Mouse (Mus musculus) MEL (cell line): ENCODE data around the gene Trio. TPM values are rescaled to one million over a fixed set of nuclear protein-coding genes. Genes with fewer than 3 reads are reported as not detected.
"Not testable (repeated sequence)": the region's sequence is repeated elsewhere in the genome, so short reads cannot be mapped to it uniquely, and the experiment has no call there.

Source experiments
- DNase-seq: peaks from one replicate; pipeline ENCODE4 v3.0.0; 2011; ENCODE audit warnings: low read depth, low spot score
- H3K27ac ChIP-seq: 2 replicates; pipeline ENCODE4 v1.5.1; 2012; ENCODE audit warnings: low read depth, mild to moderate bottlenecking, control low read depth, low read length, moderate library complexity; ENCODE audit not compliant: control insufficient read depth
- H3K27me3 ChIP-seq, 2 experiments: fragments of 150-350 bp in 1 of 2; sonication (generic) in 1 of 2; 2 replicates each; pipeline ENCODE4 v1.6.1; 2012; ENCODE audit warnings: low read length in 2 of 2, mild to moderate bottlenecking in 2 of 2, improper control_type of control experiment in 1 of 2, moderate library complexity in 1 of 2; ENCODE audit not compliant: insufficient read depth in 2 of 2, control insufficient read depth in 1 of 2
- H3K36me3 ChIP-seq, 2 experiments: 2 replicates each; pipeline ENCODE4 v1.6.1; 2012 to 2014; ENCODE audit warnings: low read length in 2 of 2, improper control_type of control experiment in 1 of 2, inconsistent platforms in 1 of 2, mild to moderate bottlenecking in 1 of 2; ENCODE audit not compliant: insufficient read depth in 2 of 2, control insufficient read depth in 1 of 2
- H3K4me1 ChIP-seq, 2 experiments: fragments of 150-350 bp in 1 of 2; sonication (generic) in 1 of 2; 2 replicates each; pipeline ENCODE4 v1.6.1; 2012; ENCODE audit warnings: low read length in 2 of 2, improper control_type of control experiment in 1 of 2, mild to moderate bottlenecking in 1 of 2; ENCODE audit not compliant: insufficient read depth in 2 of 2, control insufficient read depth in 1 of 2
- H3K4me3 ChIP-seq, 2 experiments: fragments of 150-350 bp in 1 of 2; sonication (generic) in 1 of 2; 2 replicates each; pipeline ENCODE4 v1.5.1; 2012; ENCODE audit warnings: low read depth in 2 of 2, low read length in 2 of 2, mild to moderate bottlenecking in 2 of 2, moderate library complexity in 2 of 2, control low read depth in 1 of 2, improper control_type of control experiment in 1 of 2; ENCODE audit not compliant: control insufficient read depth in 1 of 2, insufficient read depth in 1 of 2
- H3K79me2 ChIP-seq: 2 replicates; pipeline ENCODE4 v1.6.1; 2012; ENCODE audit warnings: mild to moderate bottlenecking, low read length, moderate library complexity; ENCODE audit not compliant: control insufficient read depth, poor library complexity, insufficient read depth
- H3K9ac ChIP-seq: 2 replicates; pipeline ENCODE4 v1.6.1; 2012; ENCODE audit warnings: low read depth, mild to moderate bottlenecking, control low read depth, low read length, moderate library complexity; ENCODE audit not compliant: control insufficient read depth, poor library complexity, severe bottlenecking
- H3K9me3 ChIP-seq: fragments of 150-350 bp; sonication (generic); replicated peaks from 2 replicates; pipeline ENCODE4 v1.6.1; 2012; ENCODE audit warnings: mild to moderate bottlenecking, low read length, improper control_type of control experiment, moderate library complexity; ENCODE audit not compliant: insufficient read depth
- CHD2 ChIP-seq: IDR thresholded peaks from 2 replicates; pipeline ENCODE4 v1.6.1; 2011; ENCODE audit warnings: low read length, improper control_type of control experiment
- CTCF ChIP-seq, 3 experiments: IDR thresholded peaks in 2 of 3; conservative IDR thresholded peaks in 1 of 3; 2 replicates each; pipeline ENCODE4 v1.5.1; 2011 to 2012; ENCODE audit warnings: low read length in 3 of 3, low read depth in 2 of 3, mild to moderate bottlenecking in 2 of 3, improper control_type of control experiment in 1 of 3, inconsistent platforms in 1 of 3, mixed read lengths in 1 of 3, moderate library complexity in 1 of 3; ENCODE audit not compliant: control insufficient read depth in 1 of 3, insufficient read depth in 1 of 3, poor library complexity in 1 of 3, severe bottlenecking in 1 of 3
- E2F4 ChIP-seq: IDR thresholded peaks from 2 replicates; pipeline ENCODE4 v1.6.1; 2011; ENCODE audit warnings: low read depth, low read length, improper control_type of control experiment, borderline replicate concordance
- ETS1 ChIP-seq: IDR thresholded peaks from 2 replicates; pipeline ENCODE4 v1.6.1; 2012; ENCODE audit warnings: low read depth, mild to moderate bottlenecking, inconsistent platforms, low read length, improper control_type of control experiment, moderate library complexity
- GATA1 ChIP-seq: IDR thresholded peaks from 2 replicates; pipeline ENCODE4 v1.6.1; 2011; ENCODE audit warnings: low read depth, low read length, improper control_type of control experiment
- KAT2A ChIP-seq: conservative IDR thresholded peaks from 2 replicates; pipeline ENCODE4 v1.6.1; 2012; ENCODE audit warnings: low read depth, low read length, improper control_type of control experiment, inconsistent platforms
- MAX ChIP-seq: IDR thresholded peaks from 2 replicates; pipeline ENCODE4 v1.6.1; 2011; ENCODE audit warnings: low read length, improper control_type of control experiment
- MAZ ChIP-seq: IDR thresholded peaks from 2 replicates; pipeline ENCODE4 v1.6.1; 2012; ENCODE audit warnings: low read depth, mild to moderate bottlenecking, inconsistent platforms, low read length, improper control_type of control experiment
- MXI1 ChIP-seq: IDR thresholded peaks from 2 replicates; pipeline ENCODE4 v1.6.1; 2011; ENCODE audit warnings: mild to moderate bottlenecking, low read depth, low read length, improper control_type of control experiment
- MYB ChIP-seq: IDR thresholded peaks from 2 replicates; pipeline ENCODE4 v1.6.1; 2011; ENCODE audit warnings: mild to moderate bottlenecking, low read depth, low read length, improper control_type of control experiment
- MYC ChIP-seq: IDR thresholded peaks from 2 replicates; pipeline ENCODE4 v1.6.1; 2011; ENCODE audit warnings: low read depth, mild to moderate bottlenecking, low read length, improper control_type of control experiment, moderate library complexity
- NELFE ChIP-seq: IDR thresholded peaks from 2 replicates; pipeline ENCODE4 v1.6.1; 2011; ENCODE audit warnings: low read depth, low read length, improper control_type of control experiment
- POLR2AphosphoS2 ChIP-seq: IDR thresholded peaks from 2 replicates; pipeline ENCODE4 v1.6.1; 2011; ENCODE audit warnings: low read length, improper control_type of control experiment
- SIN3A ChIP-seq: IDR thresholded peaks from 2 replicates; pipeline ENCODE4 v1.6.1; 2012; ENCODE audit warnings: low read length, improper control_type of control experiment, inconsistent platforms
- TBP ChIP-seq: IDR thresholded peaks from 2 replicates; pipeline ENCODE4 v1.8.0; 2011; ENCODE audit warnings: low read depth, low read length, improper control_type of control experiment
- ZKSCAN1 ChIP-seq: IDR thresholded peaks from 2 replicates; pipeline ENCODE4 v1.6.1; 2012; ENCODE audit warnings: low read depth, mild to moderate bottlenecking, inconsistent platforms, low read length, improper control_type of control experiment, moderate library complexity
- polyA plus RNA-seq, 2 experiments: library from polyadenylated mRNA; stranded (reverse) in 1 of 2; unstranded in 1 of 2; fragments of >175 nt in 1 of 2; fragments of >200 nt in 1 of 2; gene quantifications; 2 replicates each; pipeline versions ENCODE4 v1.2.1 to v1.2.4; 2012; ENCODE audit warnings: low replicate concordance in 2 of 2, low read depth in 1 of 2; ENCODE audit not compliant: insufficient read length in 2 of 2, insufficient read depth in 1 of 2, missing spikeins in 1 of 2
- total RNA-seq: library from RNA; depleted of rRNA; stranded (reverse); fragments of 300-350 nt; gene quantifications from 2 replicates; pipeline ENCODE4 v1.2.3, GENCODE M21; 2012

The Trio gene
- total and polyA plus RNA-seq, 3 experiments = 0.91 to 1.1 TPM; not detected in 1

GRCm38 (mm10) chr15:27840125-27840524, 185.5 kb downstream of the Trio start:
- Histone ChIP-seq H3K4me1 (no peaks in the 10 kb centered on the region), H3K4me3 (no peak overlapping the region), H3K27ac (no peak overlapping the region), H3K9me3 (no peaks in the 10 kb centered on the region), H3K36me3 (no peaks in the 10 kb centered on the region), H3K9ac (no peak overlapping the region), H3K79me2 (no peaks in the 10 kb centered on the region)
- DNase-seq = no peak
- TF ChIP-seq KAT2A = no peak
- TF ChIP-seq MYB = no peak
- TF ChIP-seq ZKSCAN1 = no peak
- TF ChIP-seq, all 39 proteins: peak for 0
- H3K27me3 ChIP-seq = no peaks in the 10 kb centered on the region

- Histone ChIP-seq H3K79me2 (no peaks in the 10 kb centered on the region), H3K27ac (no peak overlapping the region), H3K27me3 (no peaks in the 10 kb centered on the region), H3K4me3 (no peak overlapping the region), H3K9ac (no peak overlapping the region), H3K36me3 (no peaks in the 10 kb centered on the region), H3K9me3 (no peaks in the 10 kb centered on the region), H3K4me1 (no peaks in the 10 kb centered on the region)
- no peak for DNase-seq
- TF ChIP-seq MXI1 = no peak
- no peak for TF ChIP-seq CHD2
- no peak for TF ChIP-seq MAX
- no peak for TF ChIP-seq SIN3A
- TF ChIP-seq TBP = no peak
- TF ChIP-seq E2F4 = no peak
- no peak for TF ChIP-seq MAZ
- TF ChIP-seq POLR2AphosphoS2 = no peak
- TF ChIP-seq MYC = no peak
- TF ChIP-seq ETS1 = no peak
- TF ChIP-seq CTCF (IDR thresholded peaks at IDR 0.05 in 2 of 3, conservative IDR thresholded peaks at IDR 0.05 in 1 of 3; ENCODE audit: control insufficient read depth in 1 of 3, insufficient read depth in 1 of 3, low read depth in 2 of 3, low read length in 3 of 3, poor library complexity in 1 of 3, severe bottlenecking in 1 of 3) = no peak
- no peak for TF ChIP-seq GATA1
- no peak for TF ChIP-seq NELFE
Observed at GRCm38 (mm10) chr15:27831646-27832045, 194.0 kb downstream of the Trio start.

GRCm38 (mm10) chr15:27827871-27828270, 197.8 kb downstream of the Trio start:
- H3K79me2 ChIP-seq, H3K27ac ChIP-seq, H3K27me3 ChIP-seq, H3K4me3 ChIP-seq, H3K4me1 ChIP-seq, H3K9me3 ChIP-seq, H3K36me3 ChIP-seq, DNase-seq, H3K9ac ChIP-seq: not testable (repeated sequence)
- TF ChIP-seq MAX = 0 out of 2 replicates have a peak, but pooled peaks have one; percentile 26
- TF ChIP-seq, all 39 proteins: peak for 1; not testable (repeated sequence) for 38
